Mouse (Mus musculus) frontal cortex, postnatal 10 days (tissue): ENCODE results near the gene Rarb.

ENCODE experiments used
- DNase-seq, 2 experiments: peaks; one replicate each; pipeline ENCODE4 v3.0.0; 2022; ENCODE audit warnings: low spot score in 2 of 2, mixed read lengths in 1 of 2

Rarb gene

GRCm38 (mm10) chr14:16434396-16435171 is 384.4 kb downstream of the Rarb start:
- DNase-seq: peak in 1 of 2 experiments; percentile 46

GRCm38 (mm10) chr14:16433206-16433605 is 385.8 kb downstream of the Rarb start:
- no peak for DNase-seq

- no peak for DNase-seq
Measured at GRCm38 (mm10) chr14:16432550-16432949, 386.4 kb downstream of the Rarb start.

- no peak for DNase-seq
Measured at GRCm38 (mm10) chr14:16431941-16432499, 386.9 kb downstream of the Rarb start.

- no peak for DNase-seq
Measured at GRCm38 (mm10) chr14:16427569-16427968, 391.4 kb downstream of the Rarb start.

GRCm38 (mm10) chr14:16414163-16414562 is 404.8 kb downstream of the Rarb start:
- no peak for DNase-seq

GRCm38 (mm10) chr14:16405187-16405586 is 413.8 kb downstream of the Rarb start:
- no peak for DNase-seq

GRCm38 (mm10) chr14:16384783-16385182 is 434.2 kb downstream of the Rarb start:
- DNase-seq: no peak
